Mouse (Mus musculus) spleen, adult 2 months (tissue): Measurements from ENCODE around the gene Lyzl4.

Experiments
- CTCF ChIP-seq: fragments of 200-500 bp; IDR thresholded peaks from 2 replicates; pipeline ENCODE4 v1.5.1; 2011; ENCODE audit warnings: mild to moderate bottlenecking, inconsistent platforms; ENCODE audit not compliant: insufficient read depth, insufficient read length, insufficient replicate concordance; ENCODE audit errors: extremely low read depth
- POLR2A ChIP-seq: fragments of 200-500 bp; IDR thresholded peaks from 2 replicates; pipeline ENCODE4 v1.6.1; 2011; ENCODE audit warnings: low read depth, low read length, inconsistent platforms

- TF ChIP-seq CTCF (no peak), POLR2A (no peak)
Measured at GRCm38 (mm10) chr9:121550327-121550771, 91.5 kb downstream of the Lyzl4 start.
